Mouse (Mus musculus) small intestine, adult 2 months (tissue): Measurements from ENCODE around the gene Gm13279.
"Not testable (repeated sequence)": the region's sequence is repeated elsewhere in the genome, so short reads cannot be mapped to it uniquely, and the experiment has no call there.

Experiments used
- CTCF ChIP-seq: fragments of 200-500 bp; IDR thresholded peaks from 2 replicates; pipeline ENCODE4 v1.5.1; 2012; ENCODE audit warnings: low read depth, mild to moderate bottlenecking, control low read depth, inconsistent platforms, low read length, moderate library complexity, mixed read lengths; ENCODE audit not compliant: insufficient replicate concordance, insufficient read length; ENCODE audit errors: extremely low read depth
- POLR2A ChIP-seq: fragments of 200-500 bp; IDR thresholded peaks from 2 replicates; pipeline ENCODE4 v1.6.1; 2012; ENCODE audit warnings: low read depth, mild to moderate bottlenecking, control low read depth, inconsistent platforms, low read length, moderate library complexity

- not testable (repeated sequence) for TF ChIP-seq POLR2A, CTCF
Measured at GRCm38 (mm10) chr4:88791250-88791649, 5.9 kb upstream of the Gm13279 start, which contains the start of gene Gm13278.
